ENCODE assay signal across 11 mouse cellular contexts in genomic region chr4:95861741-95862155, GRCm38 (mm10).
A peak's percentile ranks its signal among the peaks of the same experiment; 100 is the strongest.
DNase-seq lines count a peak whose midpoint lies in the region; ATAC-seq lines count a peak whose summit lies in the region.
"Had no signal": no experiment of that assay in that cellular context is flagged by ENCODE, and none has a peak within 500 bp of the region (broad histone marks: within the 10 kb centered on the region; RNA-seq: fewer than 3 reads in every experiment).

No protein-coding gene starts in this region.

- H3K36me3 ChIP-seq in intestine, embryonic 14.5 days (ENCODE audit: control insufficient read depth, insufficient read depth, low read length) = no peaks in the 10 kb centered on the region
- no peaks in the 10 kb centered on the region for H3K36me3 ChIP-seq in intestine, embryonic 16.5 days (ENCODE audit: control insufficient read depth, insufficient read depth, low read length)
- no peaks in the 10 kb centered on the region for H3K36me3 ChIP-seq in embryonic facial prominence, embryonic 15.5 days
- no peaks in the 10 kb centered on the region for H3K36me3 ChIP-seq in hindbrain, embryonic 11.5 days (ENCODE audit: control insufficient read depth, insufficient read depth, low read length)
- H3K36me3 ChIP-seq: G1E; hindbrain, embryonic 13.5 days had no signal

- peaks cover 24% of the 10 kb centered on the region; the same call in 1 of the 2 replicates for H3K4me1 ChIP-seq in intestine, embryonic 14.5 days (replicated peaks; ENCODE audit: control insufficient read depth, insufficient read depth, low read length)
- peaks cover 12% of the 10 kb centered on the region; the same call in 1 of the 2 replicates for H3K4me1 ChIP-seq in intestine, embryonic 16.5 days (ENCODE audit: control insufficient read depth, insufficient read depth, low read length)
- peaks cover 18% of the 10 kb centered on the region for H3K4me1 ChIP-seq in embryonic facial prominence, embryonic 15.5 days
- H3K4me1 ChIP-seq in hindbrain, embryonic 11.5 days (replicated peaks; ENCODE audit: control insufficient read depth, insufficient read depth, low read length) = no peaks in the 10 kb centered on the region

- DNase-seq in adrenal gland, adult (ENCODE audit: inconsistent age in 2 of 2, low spot score in 1 of 2) = peak; percentile 72 to 90
- DNase-seq in adrenal gland, postnatal 4 days (ENCODE audit: low spot score in 2 of 2) = no peak
- peak; percentile 44 for DNase-seq in intestine, embryonic 14.5 days (ENCODE audit: low spot score)
- peak; percentile 12 for DNase-seq in MN1 (ENCODE audit: low spot score)
- no peak for DNase-seq in B cell, adult 2 months
- no peak for DNase-seq in hindbrain, embryonic 11.5 days (ENCODE audit: low spot score)
- DNase-seq: cerebellum, adult 2 months had no signal

- no peak overlapping the region for H3K4me3 ChIP-seq in intestine, embryonic 14.5 days (ENCODE audit: low read depth, low read length)
- no peak overlapping the region for H3K4me3 ChIP-seq in intestine, embryonic 16.5 days (ENCODE audit: low read length)
- no peak overlapping the region for H3K4me3 ChIP-seq in embryonic facial prominence, embryonic 15.5 days (replicated peaks)
- H3K4me3 ChIP-seq in hindbrain, embryonic 11.5 days (ENCODE audit: low read depth, low read length) = no peak overlapping the region
- H3K4me3 ChIP-seq: hindbrain, embryonic 13.5 days had no signal

- no peak overlapping the region for H3K4me2 ChIP-seq in intestine, embryonic 14.5 days (ENCODE audit: low read length)
- no peak overlapping the region for H3K4me2 ChIP-seq in intestine, embryonic 16.5 days (ENCODE audit: low read depth, low read length)
- H3K4me2 ChIP-seq in embryonic facial prominence, embryonic 15.5 days (replicated peaks) = no peak overlapping the region
- H3K4me2 ChIP-seq in hindbrain, embryonic 11.5 days (replicated peaks; ENCODE audit: low read depth, low read length) = no peak overlapping the region
- H3K4me2 ChIP-seq: hindbrain, embryonic 13.5 days had no signal

- H3K27ac ChIP-seq in intestine, embryonic 14.5 days (ENCODE audit: low read depth) = no peak overlapping the region
- H3K27ac ChIP-seq in intestine, embryonic 16.5 days (ENCODE audit: low read length) = no peak overlapping the region
- H3K27ac ChIP-seq in embryonic facial prominence, embryonic 15.5 days (replicated peaks) = peak overlapping the region; percentile 44; the same call in 1 of the 2 replicates
- H3K27ac ChIP-seq in hindbrain, embryonic 11.5 days (ENCODE audit: low read depth, low read length) = no peak overlapping the region
- H3K27ac ChIP-seq: hindbrain, embryonic 13.5 days had no signal

- H3K9ac ChIP-seq in intestine, embryonic 14.5 days (ENCODE audit: low read length) = no peak overlapping the region
- no peak overlapping the region for H3K9ac ChIP-seq in intestine, embryonic 16.5 days (ENCODE audit: low read depth, low read length)
- H3K9ac ChIP-seq in embryonic facial prominence, embryonic 15.5 days = no peak overlapping the region
- H3K9ac ChIP-seq in hindbrain, embryonic 11.5 days (ENCODE audit: low read depth, low read length) = no peak overlapping the region
- H3K9ac ChIP-seq: hindbrain, embryonic 13.5 days had no signal

- 85% methylated on average over 5 of the region's 5 CpGs for WGBS in intestine, embryonic 14.5 days
- WGBS in intestine, embryonic 16.5 days = 90% methylated on average over 5 of the region's 5 CpGs
- 63% methylated on average over 5 of the region's 5 CpGs for WGBS in embryonic facial prominence, embryonic 15.5 days
- 96% methylated on average over 5 of the region's 5 CpGs for WGBS in hindbrain, embryonic 11.5 days

- no peaks in the 10 kb centered on the region for H3K27me3 ChIP-seq in intestine, embryonic 14.5 days (replicated peaks; ENCODE audit: control insufficient read depth, insufficient read depth, low read length)
- no peaks in the 10 kb centered on the region for H3K27me3 ChIP-seq in intestine, embryonic 16.5 days (replicated peaks; ENCODE audit: control insufficient read depth, insufficient read depth, low read length)
- no peaks in the 10 kb centered on the region for H3K27me3 ChIP-seq in embryonic facial prominence, embryonic 15.5 days
- no peaks in the 10 kb centered on the region for H3K27me3 ChIP-seq in hindbrain, embryonic 11.5 days (ENCODE audit: control insufficient read depth, insufficient read depth, low read length)
- H3K27me3 ChIP-seq: hindbrain, embryonic 13.5 days had no signal

- no peak for ATAC-seq in intestine, embryonic 14.5 days (replicated peaks; ENCODE audit: low FRiP score, low TSS enrichment, low read depth)
- no peak for ATAC-seq in intestine, embryonic 16.5 days
- no peak for ATAC-seq in embryonic facial prominence, embryonic 15.5 days (ENCODE audit: insufficient number of reproducible peaks, low FRiP score, low TSS enrichment, low read depth)
- no peak for ATAC-seq in hindbrain, embryonic 11.5 days (ENCODE audit: low FRiP score)

- H3K9me3 ChIP-seq in intestine, embryonic 14.5 days (ENCODE audit: control insufficient read depth, low read length) = no peaks in the 10 kb centered on the region
- H3K9me3 ChIP-seq in intestine, embryonic 16.5 days (ENCODE audit: control insufficient read depth, low read length) = no peaks in the 10 kb centered on the region
- H3K9me3 ChIP-seq in embryonic facial prominence, embryonic 15.5 days (replicated peaks) = no peaks in the 10 kb centered on the region
- H3K9me3 ChIP-seq in hindbrain, embryonic 11.5 days (ENCODE audit: control insufficient read depth, low read length) = no peaks in the 10 kb centered on the region
- H3K9me3 ChIP-seq: G1E; hindbrain, embryonic 13.5 days had no signal

Comparison
In these comparisons a context has a peak if more than half of its experiments do, and no peak if none do; other contexts are left out.
1. DNase-seq: peak in adrenal gland, adult (2 of 2), intestine, embryonic 14.5 days (single experiment) and MN1 (single experiment); none in adrenal gland, postnatal 4 days (0 of 2), B cell, adult 2 months (0 of 2) and hindbrain, embryonic 11.5 days (single experiment).